Mouse (Mus musculus): ENCODE measurements around the gene Sept6.

Gene Sept6

DNA sequence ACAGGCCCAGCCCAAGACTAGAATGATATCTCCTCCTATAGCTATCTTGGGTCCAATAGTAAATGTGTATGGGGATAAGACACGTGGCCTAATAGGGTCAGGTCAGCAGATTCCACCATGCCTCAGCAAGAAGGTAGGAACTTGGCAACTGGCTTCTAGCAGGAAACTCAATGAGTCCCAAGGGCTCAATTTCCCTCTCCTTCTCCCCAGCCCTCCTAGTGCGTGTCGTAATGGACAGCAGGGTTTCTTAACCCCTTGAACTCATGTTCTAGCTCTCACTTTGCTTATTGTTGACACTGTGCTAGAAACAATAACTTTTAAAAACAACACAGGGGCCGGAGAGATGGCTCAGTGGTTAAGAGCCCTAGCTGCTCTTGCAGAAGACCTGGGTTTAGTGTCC, 22.1 kb downstream of the Sept6 start:
- DNase-seq, result no peak

DNA sequence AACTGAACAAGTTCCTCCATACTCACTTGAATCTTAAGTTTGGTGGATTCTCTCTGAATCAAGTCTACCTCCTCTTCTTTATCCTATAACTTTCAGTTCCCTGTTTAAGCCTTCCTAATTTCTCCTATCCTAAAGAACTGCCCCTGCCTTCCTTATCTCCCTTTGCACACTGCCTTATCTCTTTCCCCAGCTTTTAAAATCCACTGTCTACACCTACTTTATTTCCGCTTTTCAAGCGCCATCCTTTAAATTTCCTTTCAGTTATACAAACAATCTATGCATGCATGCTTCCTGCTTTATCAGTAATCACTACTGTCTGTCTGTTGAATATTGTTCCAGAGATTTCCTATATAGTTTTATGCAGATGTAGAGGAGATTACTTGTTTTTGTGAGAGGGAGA, 34.9 kb downstream of the Sept6 start:
- DNase-seq, result no peak

DNA sequence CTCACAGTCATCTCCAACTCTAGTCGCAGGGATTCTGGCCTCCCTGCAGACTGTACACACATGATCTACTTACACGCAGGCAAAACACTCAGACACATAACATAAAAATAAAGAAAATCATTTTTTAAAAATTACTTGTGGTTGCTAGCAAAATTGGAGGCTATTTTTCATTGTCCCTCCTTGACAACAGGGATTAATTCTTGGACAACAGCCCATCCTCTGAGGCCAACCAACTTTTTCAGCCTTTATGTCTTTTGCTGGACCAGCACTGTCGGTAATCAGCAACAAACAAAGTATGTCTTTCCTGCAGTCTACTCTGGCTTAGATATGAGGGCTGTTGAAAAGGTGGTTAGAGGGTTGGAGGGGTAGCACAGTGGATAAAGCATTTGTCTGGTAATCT, 50.5 kb downstream of the Sept6 start:
- DNase-seq, result no peak

DNA sequence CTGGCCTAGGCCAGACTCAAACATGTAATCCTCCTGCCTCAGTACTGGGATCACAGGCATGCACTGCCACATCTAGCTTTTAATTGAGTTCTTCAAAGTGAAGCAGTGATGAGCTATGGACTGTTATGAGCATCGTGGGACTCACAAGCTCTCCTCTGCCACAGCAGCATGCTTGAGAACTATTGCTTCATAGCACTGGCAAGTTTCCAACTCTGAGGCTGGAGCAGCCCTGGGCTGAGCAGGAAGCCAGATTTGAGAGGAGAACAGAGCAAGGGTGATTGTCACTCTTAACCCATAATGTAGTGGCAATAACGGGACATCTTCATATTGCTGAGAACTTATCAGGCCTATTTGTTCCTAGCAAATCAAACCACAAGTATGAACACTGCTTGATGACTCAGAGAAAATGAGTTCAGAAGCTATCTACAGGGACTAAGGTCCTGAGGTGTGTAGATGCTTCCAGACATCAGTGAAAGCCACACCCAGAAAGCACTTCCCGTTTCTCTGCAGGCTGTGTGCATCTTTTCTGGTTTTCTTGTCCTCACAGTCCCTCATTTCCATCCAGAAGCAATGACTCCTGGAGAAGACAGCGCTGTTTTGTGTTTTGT, 51.7 kb downstream of the Sept6 start:
- peak; percentile 43 to 53 for DNase-seq

DNA sequence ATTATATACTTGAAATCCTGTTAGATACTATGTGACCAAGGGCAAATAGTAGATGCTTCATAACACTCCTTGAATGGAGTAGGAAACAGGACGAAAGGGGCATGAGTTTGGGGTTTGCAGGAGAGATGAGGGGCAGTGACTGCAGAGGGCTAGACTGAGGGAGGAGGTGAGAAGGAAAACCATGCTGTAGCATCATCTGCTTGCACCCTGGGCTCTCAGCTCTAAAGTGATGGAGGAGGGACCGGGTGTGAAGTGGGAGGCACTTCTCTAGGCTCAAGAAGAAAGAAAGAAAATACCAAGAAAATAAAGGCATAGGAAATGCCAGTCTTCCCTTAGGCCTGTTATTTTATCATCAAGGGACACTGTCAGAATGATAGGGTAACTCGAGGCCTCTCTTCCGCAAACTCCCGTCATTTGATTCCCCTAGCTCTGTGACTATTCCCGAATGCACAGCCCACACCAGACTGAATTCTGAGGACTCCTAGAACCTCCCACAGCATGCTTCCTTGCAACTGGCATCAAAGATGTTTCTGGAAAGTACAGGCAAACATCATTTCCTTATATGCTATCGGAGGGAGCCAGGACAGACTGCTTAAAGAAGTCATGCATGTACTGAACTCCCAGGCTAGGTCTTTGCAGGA, 56.1 kb downstream of the Sept6 start:
- no peak for DNase-seq

DNA sequence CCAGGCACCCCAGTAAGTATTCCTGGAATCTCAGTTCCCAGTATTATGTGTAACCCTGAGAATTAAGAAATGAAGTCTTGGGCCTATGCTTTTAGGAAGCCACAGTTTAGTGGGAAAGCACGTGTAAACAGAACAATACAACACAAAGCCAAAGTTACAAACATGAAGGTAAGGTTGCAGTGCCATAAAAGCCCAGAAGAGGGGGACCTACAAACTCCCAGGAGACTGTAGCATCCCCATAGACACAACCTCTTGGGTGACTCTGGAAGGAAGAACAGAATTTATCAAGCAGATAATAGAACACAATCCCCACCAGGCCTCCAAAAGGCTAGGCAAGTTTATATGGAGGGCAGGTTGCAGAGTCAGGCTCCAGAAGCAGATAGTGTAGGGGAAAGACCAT, 61.0 kb downstream of the Sept6 start:
- peak in 1 of 2 experiments; percentile 17 for DNase-seq

DNA sequence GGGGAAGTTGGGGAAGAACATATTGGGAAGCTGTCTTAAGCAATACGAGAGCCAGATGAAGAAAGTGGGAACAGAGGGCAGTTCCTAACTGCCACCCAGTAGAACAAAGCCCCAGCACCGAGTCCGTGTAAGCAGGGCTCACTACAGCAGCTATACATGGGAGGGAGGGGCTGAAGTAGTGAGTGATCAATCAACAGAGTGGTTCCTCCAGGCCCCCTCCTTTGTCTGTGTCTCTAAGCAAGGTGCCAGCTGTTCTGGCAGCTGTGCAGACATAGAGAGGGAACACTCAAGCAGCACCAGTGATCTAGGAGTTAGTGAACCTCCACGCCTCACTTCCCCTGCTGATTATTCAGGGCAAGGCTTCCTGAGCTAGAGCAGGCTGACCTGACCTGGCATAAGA, 61.9 kb downstream of the Sept6 start:
- DNase-seq, result no peak

DNA sequence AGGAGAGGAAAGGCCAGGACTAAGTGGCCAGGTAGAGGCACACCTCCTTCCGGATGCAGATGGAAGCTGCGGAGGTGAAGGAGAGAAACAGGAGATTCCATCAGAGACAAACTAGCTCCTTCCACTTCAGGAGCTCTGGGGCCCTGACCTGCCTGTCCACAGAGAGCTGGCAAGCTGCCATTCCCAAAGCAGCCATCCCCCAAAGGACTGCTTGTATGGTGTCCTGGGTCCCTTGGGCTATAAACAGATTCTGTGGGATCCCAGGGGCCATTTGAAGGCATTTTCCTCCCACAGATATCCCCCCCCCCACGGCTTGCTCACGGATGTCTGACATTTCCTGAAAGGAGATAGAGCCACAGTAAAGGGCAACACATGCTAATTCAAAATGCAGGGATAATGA, 62.8 kb downstream of the Sept6 start:
- peak; percentile 2 to 6 for DNase-seq

DNA sequence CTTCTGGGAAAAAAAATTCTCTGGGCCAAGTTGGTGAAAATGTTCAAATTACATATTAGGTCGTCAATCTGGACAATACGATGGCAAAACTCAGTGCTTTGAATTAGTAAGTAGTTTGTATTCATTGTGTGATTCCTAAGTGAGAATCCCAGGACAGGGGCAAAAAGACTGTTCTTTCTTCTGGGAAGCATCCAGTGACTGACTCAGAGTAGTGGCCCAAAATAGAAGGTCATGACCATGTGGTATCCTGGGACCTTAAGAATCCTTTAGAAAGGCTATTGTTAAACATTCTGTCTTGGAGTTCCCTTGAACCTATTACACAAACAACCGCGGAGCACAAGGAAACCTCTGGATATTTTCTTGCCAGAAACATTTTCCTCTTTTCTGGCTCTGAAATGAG, 70.2 kb downstream of the Sept6 start:
- DNase-seq, result no peak

DNA sequence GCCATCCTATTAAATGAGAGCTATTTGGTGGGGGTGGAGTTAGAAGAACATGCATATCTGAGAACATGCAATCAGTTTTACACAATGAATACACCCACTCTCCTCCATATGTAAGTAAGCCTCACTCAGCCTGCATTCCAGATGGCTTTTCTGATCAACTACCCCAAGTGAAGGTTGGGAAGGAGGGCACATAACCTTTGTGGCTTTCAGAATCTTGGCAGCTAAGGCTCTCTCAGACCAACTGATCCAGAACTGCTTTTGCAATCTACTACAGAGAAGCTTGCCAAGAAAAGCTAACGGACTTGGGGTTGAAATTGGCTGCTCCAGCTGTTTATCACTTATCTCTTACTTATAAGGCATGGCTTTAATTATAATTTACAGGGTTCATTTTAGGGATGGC, 73.8 kb downstream of the Sept6 start:
- no peak for DNase-seq

DNA sequence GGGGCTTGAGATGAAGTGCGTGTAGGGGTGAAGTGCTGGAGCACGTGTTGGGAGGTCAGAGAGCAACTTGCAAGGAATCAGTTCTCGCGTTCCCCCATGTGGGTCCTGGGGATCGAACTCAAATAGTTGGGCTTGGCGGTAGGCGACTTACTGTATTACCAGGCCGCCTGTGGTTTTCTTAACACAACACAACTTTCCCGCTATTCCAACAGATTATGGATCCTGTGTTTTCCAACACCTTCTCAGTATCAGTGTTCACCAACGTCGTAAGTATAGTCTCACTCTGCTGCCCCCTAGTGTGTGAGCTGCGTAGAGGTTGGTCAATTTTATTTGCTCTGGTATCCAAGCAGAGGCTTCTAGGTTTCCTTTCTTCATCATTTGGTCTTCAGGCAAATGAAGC, 80.3 kb downstream of the Sept6 start:
- peak; percentile 76 to 79 for DNase-seq

DNA sequence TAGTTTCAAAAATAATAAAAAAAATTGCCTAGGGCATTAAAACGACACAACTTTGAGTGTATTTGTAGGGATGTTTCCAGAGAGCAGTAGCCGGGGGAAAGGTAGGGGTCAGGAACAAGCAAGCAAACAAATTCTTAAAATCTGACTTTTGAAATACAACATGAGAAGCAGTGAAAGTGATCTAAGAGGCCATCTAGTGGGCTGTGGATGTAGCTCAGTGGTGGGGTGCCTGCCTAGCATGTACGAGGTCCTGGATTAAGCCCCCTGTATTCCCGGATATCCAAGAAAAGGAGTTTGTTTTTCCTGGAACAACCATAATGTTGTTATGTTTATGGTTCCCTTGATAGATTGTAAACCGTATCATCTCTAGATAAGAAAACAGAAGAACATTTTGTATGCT, 85.1 kb downstream of the Sept6 start:
- peak; percentile 11 to 20 for DNase-seq

DNA sequence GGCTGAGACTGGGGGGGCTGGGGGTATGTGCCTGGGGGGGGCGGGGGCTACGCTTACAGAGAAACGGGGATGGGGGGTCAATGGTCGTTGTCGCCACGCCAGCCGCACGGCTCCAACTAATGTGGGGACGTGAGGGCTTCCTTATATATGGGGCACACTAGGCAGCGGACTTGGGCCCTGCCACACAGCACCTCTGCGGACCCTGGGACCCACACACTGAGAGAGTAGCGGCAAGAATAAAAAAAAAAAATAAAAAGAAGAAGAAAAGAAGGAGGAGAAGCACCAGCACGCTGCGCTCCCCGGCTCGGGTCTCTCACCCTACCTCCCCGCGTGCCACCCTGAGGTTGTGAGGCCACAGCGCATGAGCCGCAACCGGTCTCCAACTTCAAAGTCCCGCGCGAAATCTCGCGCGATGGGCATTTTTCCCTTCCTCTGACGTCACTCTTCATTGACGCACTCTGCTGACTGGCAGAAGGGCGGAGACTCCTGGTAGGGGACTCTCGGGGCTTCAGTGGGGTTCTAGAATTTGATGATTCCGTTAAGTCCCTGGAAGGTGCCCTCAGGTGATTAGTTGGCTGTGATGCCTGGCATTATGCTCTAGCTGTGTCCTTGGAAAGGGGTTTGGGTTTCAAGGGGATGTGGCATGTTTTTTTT, 88.4 kb downstream of the Sept6 start:
- peak; percentile 93 to 95 for DNase-seq

DNA sequence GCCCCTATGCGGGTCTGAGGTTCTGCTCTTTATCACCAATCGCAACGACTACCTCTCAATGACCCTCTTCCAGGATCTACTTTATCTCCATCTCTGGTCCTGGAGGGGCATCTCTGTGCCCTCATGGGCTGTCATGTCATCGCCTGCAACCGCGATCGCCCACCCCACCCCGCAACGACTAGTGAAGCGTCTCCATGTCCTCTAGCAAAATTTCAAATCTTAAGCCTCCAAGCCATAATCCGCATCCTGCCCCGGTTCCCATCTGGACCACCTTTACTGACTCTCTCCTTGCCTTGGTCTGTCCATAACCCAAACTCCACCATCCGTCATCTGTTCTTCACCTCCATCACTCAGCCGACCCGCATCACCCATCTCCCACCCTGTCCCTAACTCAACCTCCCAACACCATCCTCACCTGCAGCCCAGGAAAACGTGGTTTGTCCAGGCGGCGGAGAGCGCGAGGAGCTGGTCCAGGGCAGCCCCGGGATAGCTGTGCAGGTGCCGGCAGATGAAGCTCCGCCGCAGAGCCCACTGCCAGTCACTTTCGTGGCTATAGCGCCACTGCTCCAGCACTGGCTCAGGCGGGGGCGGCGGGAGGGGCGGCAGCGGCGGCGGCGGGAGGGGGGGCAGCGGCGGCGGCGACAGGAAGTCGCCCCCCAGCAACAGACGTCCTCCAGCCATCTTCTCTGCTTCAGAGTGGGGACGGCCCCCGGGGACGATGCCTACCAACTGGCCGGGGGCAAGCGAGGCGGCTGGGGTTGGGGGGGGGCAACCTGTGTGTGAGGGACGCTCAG, 89.1 kb downstream of the Sept6 start, which contains the start of gene Nkrf:
Gene Nkrf, minus strand, starts transcription at position 579 of the 794 bp plus-strand sequence.
- peak; percentile 69 to 72 for DNase-seq

DNA sequence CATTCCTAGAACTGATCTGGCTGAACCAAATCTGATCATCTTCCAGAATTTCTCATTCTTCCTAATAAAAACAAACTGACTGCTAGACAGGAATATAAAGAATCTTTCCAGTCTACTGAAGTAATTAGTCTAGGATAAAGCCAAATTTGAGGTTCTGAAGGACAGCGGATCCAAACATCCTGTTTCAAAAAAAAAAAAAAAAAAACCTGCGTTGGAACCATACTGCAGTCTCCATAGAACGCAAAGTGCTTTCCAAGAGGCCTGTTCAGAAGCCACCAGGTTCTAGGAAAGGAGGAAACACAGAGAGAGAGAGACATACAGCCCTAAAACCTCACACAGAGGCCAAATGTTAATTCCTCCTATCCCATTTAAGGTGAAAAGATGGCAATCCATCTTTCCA, 89.9 kb downstream of the Sept6 start:
- DNase-seq, result no peak

DNA sequence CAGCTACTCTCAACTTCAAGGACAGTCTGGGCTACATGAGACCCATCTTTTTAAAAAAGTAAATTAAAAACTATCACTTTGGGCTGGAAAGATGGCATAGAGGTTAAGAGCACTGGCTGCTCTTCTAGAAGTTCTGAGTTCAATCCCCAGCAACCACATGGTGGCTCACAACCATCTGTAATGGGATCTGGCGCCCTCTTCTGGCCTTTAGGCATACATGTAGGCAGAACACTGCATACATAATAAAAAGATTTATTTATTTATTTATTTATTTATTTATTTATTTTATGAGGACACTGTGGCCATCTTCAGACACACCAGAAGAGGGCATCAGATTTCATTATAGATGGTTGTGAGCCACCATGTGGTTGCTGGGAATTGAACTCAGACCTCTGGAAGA, 92.7 kb downstream of the Sept6 start:
- DNase-seq, result peak; percentile 15 to 43

DNA sequence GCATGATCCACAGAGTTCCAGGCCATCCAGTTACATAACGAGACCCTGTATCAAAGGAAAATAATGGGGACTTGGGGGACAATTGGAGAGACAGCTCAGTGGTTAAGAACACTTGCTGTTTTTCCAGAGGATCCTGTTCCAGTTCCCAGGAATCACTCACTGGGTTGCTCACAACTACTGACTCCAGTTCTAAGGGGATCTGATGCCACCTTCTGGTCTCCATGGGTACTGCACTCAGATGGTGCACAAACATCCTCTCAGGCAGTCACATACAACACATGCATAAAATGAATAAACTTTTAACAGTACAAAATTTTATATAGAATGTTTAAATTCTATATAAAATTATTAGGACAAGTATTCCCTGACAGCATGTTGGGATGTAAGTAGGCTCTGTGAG, 106.9 kb downstream of the Sept6 start:
- DNase-seq, result peak; percentile 20 to 43

DNA sequence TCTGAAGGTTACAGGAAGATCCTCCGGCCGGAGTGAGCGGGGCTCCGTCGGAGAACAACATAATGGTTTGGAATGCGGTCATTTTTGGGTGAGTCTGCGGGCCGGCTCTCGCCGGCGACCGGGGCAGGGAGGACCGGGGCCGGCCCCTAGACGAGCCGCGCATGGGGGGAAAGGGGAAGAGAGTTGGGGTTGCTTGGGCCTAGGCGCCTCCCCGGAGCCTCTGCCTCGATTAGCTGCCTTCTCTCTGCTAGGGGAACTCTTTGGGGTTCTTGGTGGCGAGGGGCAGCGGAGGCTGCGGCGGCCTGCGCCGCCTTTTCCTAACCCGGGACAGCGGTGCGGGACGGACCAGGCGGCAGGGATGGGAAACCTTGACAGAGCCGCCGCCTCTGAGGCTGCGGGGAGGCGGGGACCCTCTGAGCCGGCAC, 116.9 kb downstream of the Sept6 start:
- no peak for DNase-seq

DNA sequence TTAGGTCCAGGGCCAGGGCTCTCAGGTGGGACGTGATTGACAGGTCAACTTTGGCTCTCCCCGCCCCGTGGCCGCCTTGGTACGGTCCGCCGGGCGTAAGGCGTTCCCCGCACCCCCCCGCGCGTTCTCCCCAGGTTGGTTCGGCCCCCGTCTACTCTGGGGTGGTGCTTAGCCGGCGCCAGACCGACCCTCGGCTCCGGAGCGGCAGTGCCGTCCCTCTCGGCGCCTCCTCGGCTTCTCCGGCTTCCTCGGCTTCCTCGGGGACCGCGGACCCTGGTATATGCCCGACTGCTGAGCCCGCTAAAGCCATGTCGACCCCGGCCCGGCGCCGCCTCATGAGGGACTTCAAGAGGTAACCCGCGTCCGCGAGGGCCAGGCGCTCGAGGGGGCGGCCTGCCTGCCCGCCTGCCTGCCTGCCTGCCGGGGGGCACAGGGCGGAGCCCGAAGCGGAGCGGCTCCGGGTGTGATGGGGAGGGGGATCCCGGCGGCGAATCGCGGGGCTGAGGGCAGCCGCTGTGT, 117.4 kb downstream of the Sept6 start:
- peak; percentile 94 to 96 for DNase-seq

DNA sequence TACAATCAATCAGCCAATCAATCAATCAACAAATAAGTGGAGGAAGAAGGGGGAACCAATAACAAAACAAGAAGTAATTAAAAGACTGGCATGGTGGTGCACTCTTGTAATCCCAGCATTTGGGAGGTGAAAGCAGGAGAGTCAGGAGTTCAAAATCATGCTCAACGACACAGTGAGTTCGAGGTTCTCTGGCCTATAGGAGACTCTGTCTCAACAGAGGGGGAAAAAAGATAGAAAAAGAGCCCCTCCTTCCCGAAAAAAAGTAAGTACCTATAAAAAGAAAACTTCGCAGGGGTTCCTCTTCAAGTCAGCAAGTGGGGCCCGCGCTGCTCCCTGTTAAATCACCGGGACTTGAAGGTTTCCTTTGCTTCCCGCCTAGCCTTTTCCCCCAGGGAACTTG, 117.8 kb downstream of the Sept6 start, which contains the start of the genes Ube2a and C330007P06Rik:
Gene Ube2a, plus strand, starts transcription at position 136 of the 400 bp plus-strand sequence.
Gene C330007P06Rik, minus strand, starts transcription at position 347 of the 400 bp plus-strand sequence.
- DNase-seq, result no peak

DNA sequence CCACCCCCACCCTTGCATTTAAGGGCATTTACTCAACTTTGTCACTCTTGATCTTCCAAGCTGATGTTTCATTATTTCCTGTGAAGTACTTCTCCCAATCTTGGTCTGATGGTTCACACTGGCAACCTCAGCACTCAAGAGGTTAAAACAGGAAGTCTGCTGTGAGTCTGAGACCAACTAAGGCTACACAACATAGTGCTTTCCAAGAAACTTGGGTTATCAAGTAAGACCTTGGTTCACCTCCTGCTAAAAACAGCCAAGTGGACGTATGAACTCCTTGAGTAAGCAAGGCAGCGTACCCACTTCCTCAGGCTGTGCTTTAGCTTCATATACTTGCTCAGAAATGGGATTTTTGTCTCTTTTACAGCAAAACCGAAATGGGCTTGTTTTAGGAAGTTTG, 121.2 kb downstream of the Sept6 start:
- DNase-seq, result no peak

DNA sequence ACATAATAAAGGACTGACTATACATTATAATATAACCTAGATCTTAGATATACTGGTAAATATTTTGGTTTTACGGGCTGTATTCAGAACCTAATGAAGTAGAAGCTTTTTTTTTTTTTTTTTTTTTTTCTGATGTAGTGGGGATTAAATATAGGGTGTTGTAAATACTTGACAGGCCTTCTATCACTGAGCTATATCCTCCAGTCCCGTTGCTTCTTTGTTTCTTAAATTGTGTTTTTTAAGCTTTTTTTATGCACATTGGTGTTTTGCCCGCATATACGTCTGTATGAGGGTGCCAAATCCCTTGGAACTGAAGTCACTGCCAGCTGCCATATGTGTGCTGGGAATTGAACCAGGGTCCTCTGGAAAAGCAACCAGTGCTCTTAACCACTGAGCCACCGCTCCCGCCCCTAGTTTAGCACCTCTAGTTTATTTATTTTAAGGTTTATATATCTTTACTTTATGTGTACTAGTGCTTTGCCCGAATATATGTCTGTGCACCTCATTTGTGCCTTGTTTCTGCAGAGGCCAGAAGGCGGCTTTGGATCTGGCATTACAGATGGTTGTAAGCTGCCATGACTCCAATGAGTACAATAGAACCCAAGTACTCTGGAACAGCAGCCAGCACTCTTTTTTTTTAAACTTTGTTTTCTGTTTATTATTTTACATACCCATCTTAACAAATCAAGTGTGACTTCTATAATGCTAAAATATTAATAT, 126.8 kb downstream of the Sept6 start:
- peak in 1 of 2 experiments; percentile 4 for DNase-seq
